Mouse (Mus musculus) left cerebral cortex, postnatal 36 days (tissue): Measurements from ENCODE around the gene Slc41a2. TPM values are rescaled to one million over a fixed set of nuclear protein-coding genes. Genes with fewer than 3 reads are reported as not detected.

Source experiments
- DNase-seq, 2 experiments: peaks; one replicate each; pipeline ENCODE4 v3.0.0; 2021 to 2022; ENCODE audit warnings: low spot score in 2 of 2, mixed read lengths in 1 of 2
- intact Hi-C: fragments of 180-260 bp; cut with DNase I; formaldehyde crosslinking; loops from one replicate; pipeline ENCODE4 v1.15.1; 2025
- total RNA-seq, 2 experiments: library from RNA; stranded (reverse); gene quantifications; 2 replicates each; pipeline ENCODE4 v1.2.3; 2021

Gene Slc41a2
- total RNA-seq, 2 experiments from 2014 or later, result 24.1 to 26.6 TPM

GRCm38 (mm10) chr10:83201525-83201924, 136.2 kb downstream of the Slc41a2 start:
- intact Hi-C loops, result no loop called here
- DNase-seq, result no peak

GRCm38 (mm10) chr10:83199290-83199689, 138.4 kb downstream of the Slc41a2 start:
- no peak for DNase-seq
- intact Hi-C loops, result loop anchor here (5.0 kb wide), 2 partner anchors 212 to 292 kb away; partner anchors contain the start of gene Chst11

- intact Hi-C loops, result loop anchor here (5.0 kb wide), 2 partner anchors 211 to 291 kb away; partner anchors contain the start of gene Chst11
- no peak for DNase-seq
Measured at GRCm38 (mm10) chr10:83198692-83199091, 139.0 kb downstream of the Slc41a2 start.

- intact Hi-C loops, result loop anchor here (5.0 kb wide), 2 partner anchors 211 to 291 kb away; partner anchors contain the start of gene Chst11
- DNase-seq, result peak; percentile 72 to 73
Measured at GRCm38 (mm10) chr10:83197690-83198336, 139.9 kb downstream of the Slc41a2 start.

GRCm38 (mm10) chr10:83191982-83192381, 145.7 kb downstream of the Slc41a2 start:
- intact Hi-C loops, result no loop called here
- no peak for DNase-seq

GRCm38 (mm10) chr10:83191476-83191875, 146.2 kb downstream of the Slc41a2 start:
- DNase-seq, result no peak
- intact Hi-C loops, result no loop called here

GRCm38 (mm10) chr10:83189071-83189470, 148.6 kb downstream of the Slc41a2 start:
- DNase-seq, result no peak
- intact Hi-C loops, result no loop called here

GRCm38 (mm10) chr10:83186984-83187383, 150.7 kb downstream of the Slc41a2 start:
- no peak for DNase-seq
- intact Hi-C loops, result no loop called here

GRCm38 (mm10) chr10:83186167-83186566, 151.5 kb downstream of the Slc41a2 start:
- DNase-seq, result no peak
- intact Hi-C loops, result no loop called here

- no peak for DNase-seq
- intact Hi-C loops, result no loop called here
Measured at GRCm38 (mm10) chr10:83185121-83185520, 152.6 kb downstream of the Slc41a2 start.

GRCm38 (mm10) chr10:83184480-83185069, 153.1 kb downstream of the Slc41a2 start:
- intact Hi-C loops, result loop anchor here (5.0 kb wide), 2 partner anchors 77 to 197 kb away; partner anchors contain the start of gene Chst11
- peak in 1 of 2 experiments; percentile 25 for DNase-seq

- DNase-seq, result no peak
- intact Hi-C loops, result loop anchor here (5.0 kb wide), 2 partner anchors 77 to 197 kb away; partner anchors contain the start of gene Chst11
Measured at GRCm38 (mm10) chr10:83183634-83184479, 153.8 kb downstream of the Slc41a2 start.

GRCm38 (mm10) chr10:83182573-83182960, 155.1 kb downstream of the Slc41a2 start:
- DNase-seq, result peak; percentile 36 to 65
- intact Hi-C loops, result loop anchor here (5.0 kb wide), 2 partner anchors 75 to 195 kb away; partner anchors contain the start of gene Chst11

- DNase-seq, result peak; percentile 30 to 39
- intact Hi-C loops, result loop anchor here (5.0 kb wide), 2 partner anchors 75 to 195 kb away; partner anchors contain the start of gene Chst11
Measured at GRCm38 (mm10) chr10:83181831-83182572, 155.7 kb downstream of the Slc41a2 start.

Other genes starting within 250 kb of the Slc41a2 start
- gene D10Wsu102e, start 22.3 kb upstream of the Slc41a2 start, total RNA-seq, result 1 to 10 TPM; 2.6 to 4.8 TPM
- gene Aldh1l2, start 196.3 kb upstream of the Slc41a2 start, total RNA-seq, result 1 to 10 TPM; 1.6 to 2.1 TPM
- gene Washc4, start 205.9 kb upstream of the Slc41a2 start, total RNA-seq, result 10 to 100 TPM; 22.3 to 25.2 TPM